Mouse (Mus musculus): ENCODE measurements around the gene Bid. TPM values are rescaled to one million over a fixed set of nuclear protein-coding genes. Genes with fewer than 3 reads are reported as not detected.
"Not testable (repeated sequence)": the region's sequence is repeated elsewhere in the genome, so short reads cannot be mapped to it uniquely, and the experiment has no call there.

The Bid gene
- polyA plus RNA-seq, 1 experiment: 13.1 TPM

- no peak overlapping the region for H3K27ac ChIP-seq (ENCODE audit: insufficient read depth, low read length)
- H3K4me1 ChIP-seq (ENCODE audit: control insufficient read depth, insufficient read depth, low read length): 0 out of 2 replicates have a peak, but pooled peaks cover 2% of the 10 kb centered on the region
- no peak for TF ChIP-seq CTCF (IDR thresholded peaks at IDR 0.05; ENCODE audit: extremely low read depth, insufficient read depth, low read length)
- TF ChIP-seq POLR2A (IDR thresholded peaks at IDR 0.05; ENCODE audit: extremely low read depth, insufficient read depth, low read length): no peak
- H3K4me3 ChIP-seq (ENCODE audit: insufficient read depth, low read length): no peak overlapping the region
Observed at GRCm38 (mm10) chr6:120884436-120884835, 32.2 kb downstream of the Bid start.

GRCm38 (mm10) chr6:120879046-120879445, 37.6 kb downstream of the Bid start:
- no peak overlapping the region for H3K4me3 ChIP-seq (ENCODE audit: insufficient read depth, low read length)
- H3K27ac ChIP-seq (ENCODE audit: insufficient read depth, low read length): no peak overlapping the region
- no peaks in the 10 kb centered on the region for H3K4me1 ChIP-seq (ENCODE audit: control insufficient read depth, insufficient read depth, low read length)
- no peak for TF ChIP-seq POLR2A (IDR thresholded peaks at IDR 0.05; ENCODE audit: extremely low read depth, insufficient read depth, low read length)
- no peak for TF ChIP-seq CTCF (IDR thresholded peaks at IDR 0.05; ENCODE audit: extremely low read depth, insufficient read depth, low read length)

- peaks cover 2% of the 10 kb centered on the region; the same call in 1 of the 2 replicates for H3K4me1 ChIP-seq (ENCODE audit: control insufficient read depth, insufficient read depth, low read length)
- TF ChIP-seq POLR2A (IDR thresholded peaks at IDR 0.05; ENCODE audit: extremely low read depth, insufficient read depth, low read length): no peak
- no peak for TF ChIP-seq CTCF (IDR thresholded peaks at IDR 0.05; ENCODE audit: extremely low read depth, insufficient read depth, low read length)
Observed at GRCm38 (mm10) chr6:120873874-120874273, 42.8 kb downstream of the Bid start.

GRCm38 (mm10) chr6:120871286-120871685, 45.4 kb downstream of the Bid start:
- no peak overlapping the region for H3K27ac ChIP-seq (ENCODE audit: insufficient read depth, low read length)
- TF ChIP-seq CTCF (IDR thresholded peaks at IDR 0.05; ENCODE audit: extremely low read depth, insufficient read depth, low read length) (no peak), POLR2A (IDR thresholded peaks at IDR 0.05; ENCODE audit: extremely low read depth, insufficient read depth, low read length) (no peak)

More at GRCm38 (mm10) chr6:120873874-120874273, 42.8 kb downstream of the Bid start:
- H3K27ac ChIP-seq (ENCODE audit: insufficient read depth, low read length): no peak overlapping the region
- no peak overlapping the region for H3K4me3 ChIP-seq (ENCODE audit: insufficient read depth, low read length)

GRCm38 (mm10) chr6:120868824-120869223, 47.8 kb downstream of the Bid start:
- TF ChIP-seq POLR2A (IDR thresholded peaks at IDR 0.05; ENCODE audit: extremely low read depth, insufficient read depth, low read length) (no peak), CTCF (IDR thresholded peaks at IDR 0.05; ENCODE audit: extremely low read depth, insufficient read depth, low read length) (no peak)
- no peak overlapping the region for H3K27ac ChIP-seq (ENCODE audit: insufficient read depth, low read length)
- H3K4me3 ChIP-seq (ENCODE audit: insufficient read depth, low read length): no peak overlapping the region
- peaks cover 4% of the 10 kb centered on the region; the same call in 1 of the 2 replicates for H3K4me1 ChIP-seq (ENCODE audit: control insufficient read depth, insufficient read depth, low read length)

More at GRCm38 (mm10) chr6:120871286-120871685, 45.4 kb downstream of the Bid start:
- Histone ChIP-seq H3K4me3 (ENCODE audit: insufficient read depth, low read length) (no peak overlapping the region), H3K4me1 (ENCODE audit: control insufficient read depth, insufficient read depth, low read length) (peaks cover 4% of the 10 kb centered on the region; the same call in 1 of the 2 replicates)

- H3K27ac ChIP-seq (ENCODE audit: insufficient read depth, low read length): no peak overlapping the region
- peaks cover 3% of the 10 kb centered on the region; the same call in 1 of the 2 replicates for H3K4me1 ChIP-seq (ENCODE audit: control insufficient read depth, insufficient read depth, low read length)
Observed at GRCm38 (mm10) chr6:120866051-120866814, 50.4 kb downstream of the Bid start.

GRCm38 (mm10) chr6:120860079-120860478, 56.6 kb downstream of the Bid start:
- H3K4me1 ChIP-seq (ENCODE audit: control insufficient read depth, insufficient read depth, low read length): peaks cover 4% of the 10 kb centered on the region; the same call in 1 of the 2 replicates
- TF ChIP-seq CTCF (IDR thresholded peaks at IDR 0.05; ENCODE audit: extremely low read depth, insufficient read depth, low read length) (no peak), POLR2A (IDR thresholded peaks at IDR 0.05; ENCODE audit: extremely low read depth, insufficient read depth, low read length) (no peak)

More at GRCm38 (mm10) chr6:120866051-120866814, 50.4 kb downstream of the Bid start:
- TF ChIP-seq CTCF (IDR thresholded peaks at IDR 0.05; ENCODE audit: extremely low read depth, insufficient read depth, low read length): no peak
- no peak overlapping the region for H3K4me3 ChIP-seq (ENCODE audit: insufficient read depth, low read length)

GRCm38 (mm10) chr6:120858217-120858711, 58.4 kb downstream of the Bid start:
- peak overlapping the region; percentile 45; the same call in 1 of the 2 replicates for H3K27ac ChIP-seq (ENCODE audit: insufficient read depth, low read length)
- H3K4me1 ChIP-seq (ENCODE audit: control insufficient read depth, insufficient read depth, low read length): peaks cover 4% of the 10 kb centered on the region; the same call in 1 of the 2 replicates
- no peak overlapping the region for H3K4me3 ChIP-seq (ENCODE audit: insufficient read depth, low read length)
- TF ChIP-seq CTCF (IDR thresholded peaks at IDR 0.05; ENCODE audit: extremely low read depth, insufficient read depth, low read length): no peak

More at GRCm38 (mm10) chr6:120860079-120860478, 56.6 kb downstream of the Bid start:
- H3K4me3 ChIP-seq (ENCODE audit: insufficient read depth, low read length): no peak overlapping the region
- H3K27ac ChIP-seq (ENCODE audit: insufficient read depth, low read length): no peak overlapping the region

- Histone ChIP-seq H3K4me3 (ENCODE audit: insufficient read depth, low read length) (no peak overlapping the region), H3K4me1 (ENCODE audit: control insufficient read depth, insufficient read depth, low read length) (peaks cover 4% of the 10 kb centered on the region; the same call in 1 of the 2 replicates), H3K27ac (ENCODE audit: insufficient read depth, low read length) (no peak overlapping the region)
- TF ChIP-seq POLR2A (IDR thresholded peaks at IDR 0.05; ENCODE audit: extremely low read depth, insufficient read depth, low read length) (no peak), CTCF (IDR thresholded peaks at IDR 0.05; ENCODE audit: extremely low read depth, insufficient read depth, low read length) (no peak)
Observed at GRCm38 (mm10) chr6:120854413-120854812, 62.2 kb downstream of the Bid start.

- not testable (repeated sequence) for H3K4me1 ChIP-seq (ENCODE audit: control insufficient read depth, insufficient read depth, low read length); H3K4me3 ChIP-seq (ENCODE audit: insufficient read depth, low read length); H3K27ac ChIP-seq (ENCODE audit: insufficient read depth, low read length)
Observed at GRCm38 (mm10) chr6:120850720-120851119, 65.9 kb downstream of the Bid start.

Other genes with a start within 250 kb of the Bid start
- gene Slc25a18, start 143.3 kb downstream of the Bid start, polyA plus RNA-seq (2012; rRNA removed): 124 and 139 TPM in 2 replicates
- gene Atp6v1e1, start 94.1 kb downstream of the Bid start, polyA plus RNA-seq (2012; rRNA removed): 596 and 605 TPM in 2 replicates
- gene Bcl2l13, start 80.6 kb downstream of the Bid start, polyA plus RNA-seq (2012; rRNA removed): 22.6 and 22.7 TPM in 2 replicates
- gene Mical3, start 214.1 kb upstream of the Bid start, polyA plus RNA-seq (2012; rRNA removed): 67.4 and 69.0 TPM in 2 replicates

Measured in cortical plate, adult 2 months (tissue).